Mouse (Mus musculus) liver, postnatal 0 days (tissue): ENCODE data around the gene Cd69.

Source experiments
- CTCF ChIP-seq: sonication (generic); IDR thresholded peaks from 2 replicates; pipeline ENCODE4 v1.5.1; 2016; ENCODE audit warnings: antibody characterized with exemption, low read depth
- EP300 ChIP-seq: IDR thresholded peaks from 2 replicates; pipeline ENCODE4 v1.6.1; 2016; ENCODE audit warnings: antibody characterized with exemption, low read depth, mild to moderate bottlenecking

DNA sequence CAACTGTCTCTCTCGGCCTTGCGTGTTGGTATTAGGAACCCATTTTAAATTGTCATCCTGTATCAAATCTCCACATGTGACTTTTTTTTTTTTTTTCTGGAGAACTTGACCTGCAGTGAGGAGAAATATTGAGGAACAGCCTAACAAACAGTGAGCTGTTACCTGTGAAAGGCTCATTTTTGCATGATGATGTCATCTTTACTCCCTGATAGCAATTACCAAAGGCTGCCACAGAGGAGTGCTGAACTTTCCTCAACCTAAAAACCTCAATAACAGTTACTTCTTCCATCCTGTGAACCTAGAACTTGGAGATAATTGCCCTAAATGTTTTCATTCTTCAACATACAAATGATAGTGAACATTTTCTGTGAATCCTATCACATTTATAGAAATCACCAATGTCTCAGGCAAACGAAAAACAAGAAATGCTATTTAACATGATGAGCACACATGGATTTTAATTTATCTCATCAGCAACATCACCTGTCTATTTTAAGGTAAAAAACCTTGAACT, 39.5 kb upstream of the Cd69 start:
- TF ChIP-seq EP300 (no peak), CTCF (no peak)
